38 mouse cellular contexts compared by ENCODE assay signal in the genomic region with DNA sequence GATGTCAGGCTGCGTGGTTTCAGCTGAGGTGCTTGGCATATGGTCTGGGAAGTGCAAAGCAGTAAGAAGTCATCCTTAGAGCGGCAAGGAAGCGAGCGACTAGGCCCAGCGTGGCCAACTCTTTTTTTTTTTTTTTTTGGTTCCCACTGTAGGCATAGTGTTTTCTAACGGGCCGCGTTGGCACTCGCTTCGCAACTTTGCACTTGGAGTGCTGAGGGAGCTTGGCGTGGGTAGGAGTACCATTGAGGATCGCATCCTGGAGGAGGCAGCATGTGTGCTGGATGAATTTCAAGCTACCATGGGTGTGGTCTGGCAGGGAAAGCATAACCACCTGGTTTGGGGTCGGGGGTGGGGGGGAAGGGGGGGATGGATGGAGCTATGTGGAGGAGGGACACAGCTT. TPM values are rescaled to one million over a fixed set of nuclear protein-coding genes. Genes with fewer than 3 reads are reported as not detected.
DNase-seq lines count a peak whose midpoint lies in the region; ATAC-seq and TF ChIP-seq lines count a peak whose summit lies in the region.
"Had no signal": no experiment of that assay in that cellular context is flagged by ENCODE, and none has a peak within 500 bp of the region (broad histone marks: within the 10 kb centered on the region; RNA-seq: fewer than 3 reads in every experiment).

No protein-coding gene starts in this region.

- no peaks in the 10 kb centered on the region for H3K4me1 ChIP-seq in forebrain, postnatal 0 days (ENCODE audit: insufficient read depth)
- H3K4me1 ChIP-seq in forebrain, embryonic 10.5 days, result peaks cover 13% of the 10 kb centered on the region
- peaks cover 66% of the 10 kb centered on the region for H3K4me1 ChIP-seq in E14TG2a.4 (replicated peaks; ENCODE audit: low read depth, low read length)
- peaks cover 15% of the 10 kb centered on the region for H3K4me1 ChIP-seq in midbrain, embryonic 15.5 days

- H3K9me3 ChIP-seq in forebrain, postnatal 0 days (ENCODE audit: low read length), result no peaks in the 10 kb centered on the region
- no peaks in the 10 kb centered on the region for H3K9me3 ChIP-seq in forebrain, embryonic 10.5 days
- H3K9me3 ChIP-seq in E14TG2a.4 (ENCODE audit: low read length), result peaks cover 11% of the 10 kb centered on the region
- no peaks in the 10 kb centered on the region for H3K9me3 ChIP-seq in midbrain, embryonic 15.5 days
- H3K9me3 ChIP-seq: hindbrain, embryonic 10.5 days; kidney, embryonic 15.5 days; midbrain, embryonic 13.5 days had no signal

- no peak overlapping the region for H3K27ac ChIP-seq in forebrain, postnatal 0 days (ENCODE audit: low read depth, low read length)
- no peak overlapping the region for H3K27ac ChIP-seq in forebrain, embryonic 10.5 days
- no peak overlapping the region for H3K27ac ChIP-seq in midbrain, embryonic 15.5 days
- H3K27ac ChIP-seq: hindbrain, embryonic 10.5 days; kidney, embryonic 15.5 days; liver, embryonic 14.5 days; macrophage; midbrain, embryonic 13.5 days had no signal

- 67% methylated on average over 13 of the region's 13 CpGs for WGBS in forebrain, postnatal 0 days
- 88% methylated on average over 13 of the region's 13 CpGs for WGBS in forebrain, embryonic 10.5 days
- WGBS in midbrain, embryonic 15.5 days, result 86% methylated on average over 13 of the region's 13 CpGs

- no peak for TF ChIP-seq CTCF in forebrain, postnatal 0 days (IDR thresholded peaks at IDR 0.05; ENCODE audit: low read depth)
- TF ChIP-seq CTCF in E14TG2a.4 (conservative IDR thresholded peaks at IDR 0.05; ENCODE audit: low read length), result no peak

- H3K36me3 ChIP-seq in forebrain, postnatal 0 days (ENCODE audit: insufficient read depth), result peaks cover 23% of the 10 kb centered on the region
- peaks cover 42% of the 10 kb centered on the region for H3K36me3 ChIP-seq in forebrain, embryonic 10.5 days (replicated peaks)
- peaks cover 36% of the 10 kb centered on the region for H3K36me3 ChIP-seq in E14TG2a.4 (ENCODE audit: insufficient read depth, low read length)
- peaks cover 9% of the 10 kb centered on the region for H3K36me3 ChIP-seq in midbrain, embryonic 15.5 days (replicated peaks)

- H3K9ac ChIP-seq in forebrain, postnatal 0 days, result no peak overlapping the region
- H3K9ac ChIP-seq in midbrain, embryonic 15.5 days, result no peak overlapping the region
- H3K9ac ChIP-seq: kidney, embryonic 15.5 days; liver, embryonic 14.5 days; midbrain, embryonic 13.5 days had no signal

- no peak overlapping the region for H3K4me3 ChIP-seq in forebrain, postnatal 0 days (ENCODE audit: low read depth, low read length)
- no peak overlapping the region for H3K4me3 ChIP-seq in forebrain, embryonic 10.5 days
- peak overlapping the region; percentile 65 for H3K4me3 ChIP-seq in E14TG2a.4 (replicated peaks; ENCODE audit: low read length)
- no peak overlapping the region for H3K4me3 ChIP-seq in midbrain, embryonic 15.5 days
- H3K4me3 ChIP-seq: hindbrain, embryonic 10.5 days; kidney, embryonic 15.5 days; midbrain, embryonic 13.5 days had no signal

- H3K4me2 ChIP-seq in forebrain, postnatal 0 days (ENCODE audit: low read depth), result no peak overlapping the region
- no peak overlapping the region for H3K4me2 ChIP-seq in midbrain, embryonic 15.5 days
- H3K4me2 ChIP-seq: kidney, embryonic 15.5 days; midbrain, embryonic 13.5 days had no signal

- ATAC-seq in forebrain, postnatal 0 days, result no peak
- ATAC-seq in midbrain, embryonic 15.5 days (replicated peaks), result no peak
- ATAC-seq: CD4-positive, CD25-positive, alpha-beta regulatory T cell, adult 4 months; forebrain, embryonic 14.5 days; hindbrain, embryonic 16.5 days; midbrain, embryonic 13.5 days had no signal

- peak; percentile 12 for DNase-seq in forebrain, postnatal 0 days
- DNase-seq in forebrain, embryonic 10.5 days (ENCODE audit: extremely low spot score, low spot score), result no peak
- DNase-seq in layer of hippocampus, postnatal 10 days (ENCODE audit: low spot score in 2 of 2), result peak; percentile 22 to 38
- DNase-seq in layer of hippocampus, postnatal 14 days (ENCODE audit: low spot score in 2 of 2), result no peak
- DNase-seq in right cerebral cortex, postnatal 36 days (ENCODE audit: low spot score in 2 of 2), result peak; percentile 66 to 76
- DNase-seq: adrenal gland, postnatal 36 days; heart, postnatal 14 days; kidney, adult 18-20 months; kidney, postnatal 25 days; liver; lung, adult 2 months; lung, postnatal 10 days; thymus, postnatal 4 days had no signal

- H3K27me3 ChIP-seq in forebrain, postnatal 0 days (ENCODE audit: insufficient read depth, low read length), result no peaks in the 10 kb centered on the region
- no peaks in the 10 kb centered on the region for H3K27me3 ChIP-seq in forebrain, embryonic 10.5 days (ENCODE audit: poor library complexity, severe bottlenecking)
- no peaks in the 10 kb centered on the region for H3K27me3 ChIP-seq in E14TG2a.4 (ENCODE audit: insufficient read depth, low read length)
- no peaks in the 10 kb centered on the region for H3K27me3 ChIP-seq in midbrain, embryonic 15.5 days (replicated peaks)
- H3K27me3 ChIP-seq: kidney, embryonic 15.5 days; midbrain, embryonic 13.5 days had no signal

RNA-seq across cellular contexts. Expression of gene Cyp2t4, which starts 2.5 kb away (rescaled TPM):
- not detected in 2 replicates for total RNA-seq in forebrain, postnatal 0 days (2014; rRNA removed)
- 0.13 and 0.34 TPM in 2 replicates for polyA plus RNA-seq in forebrain, postnatal 0 days (2015; fragmentation: Nextera tagmentation; extraction: Ambion mirVana)
- 0.12 and 0.16 TPM in 2 replicates for polyA plus RNA-seq in forebrain, embryonic 10.5 days (2016; fragmentation: Nextera tagmentation; extraction: Ambion mirVana)
- total RNA-seq in layer of hippocampus, postnatal 10 days (2021), result not detected
- not detected for total RNA-seq in layer of hippocampus, postnatal 14 days (2021)
- 0.11 TPM in 1 of 2 replicates, not detected in the other for polyA plus RNA-seq in midbrain, embryonic 15.5 days (2015; fragmentation: Nextera tagmentation; extraction: Ambion mirVana)
- total RNA-seq: adrenal gland, adult 18-20 months; adrenal gland, postnatal 36 days; gastrocnemius, adult 8-10 months; gastrocnemius, postnatal 4 days; heart, adult 8-10 months; heart, postnatal 14 days; layer of hippocampus, adult 8-10 months; left cerebral cortex, adult 8-10 months; megakaryocyte-erythroid progenitor cell, adult 5-6 weeks; monocyte, adult 5-6 weeks had no signal
- polyA plus RNA-seq: embryonic facial prominence, embryonic 11.5 days; forebrain, embryonic 14.5 days; hindbrain, embryonic 10.5 days; kidney, embryonic 15.5 days; liver, embryonic 14.5 days; lung, adult 2 months; macrophage; testis, adult 2 months; thymus, postnatal 0 days had no signal

RNA-seq across cellular contexts. Expression of gene Egln2, which starts 10.6 kb away (rescaled TPM):
- total RNA-seq in forebrain, postnatal 0 days (2014; rRNA removed), result 103 and 112 TPM in 2 replicates
- polyA plus RNA-seq in forebrain, postnatal 0 days (2015; fragmentation: Nextera tagmentation; extraction: Ambion mirVana), result 85.6 and 88.3 TPM in 2 replicates
- 73.7 and 74.0 TPM in 2 replicates for polyA plus RNA-seq in forebrain, embryonic 10.5 days (2016; fragmentation: Nextera tagmentation; extraction: Ambion mirVana)
- total RNA-seq in layer of hippocampus, postnatal 10 days (2021), result 10 to 100 TPM; 85.9 to 88.9 TPM
- 10 to 100 TPM; 88.1 to 90.7 TPM for total RNA-seq in layer of hippocampus, postnatal 14 days (2021)
- polyA plus RNA-seq in midbrain, embryonic 15.5 days (2015; fragmentation: Nextera tagmentation; extraction: Ambion mirVana), result 113 and 126 TPM in 2 replicates

RNA-seq across cellular contexts. Expression of gene Rab4b, which starts 22.7 kb away (rescaled TPM):
- total RNA-seq in forebrain, postnatal 0 days (2014; rRNA removed), result 66.8 and 71.6 TPM in 2 replicates
- polyA plus RNA-seq in forebrain, postnatal 0 days (2015; fragmentation: Nextera tagmentation; extraction: Ambion mirVana), result 125 and 138 TPM in 2 replicates
- 55.2 and 56.3 TPM in 2 replicates for polyA plus RNA-seq in forebrain, embryonic 10.5 days (2016; fragmentation: Nextera tagmentation; extraction: Ambion mirVana)
- total RNA-seq in layer of hippocampus, postnatal 10 days (2021), result 10 to 100 TPM; 76.6 to 84.2 TPM
- 10 to 100 TPM; 85.1 to 87.0 TPM for total RNA-seq in layer of hippocampus, postnatal 14 days (2021)
- polyA plus RNA-seq in midbrain, embryonic 15.5 days (2015; fragmentation: Nextera tagmentation; extraction: Ambion mirVana), result 101 and 107 TPM in 2 replicates

RNA-seq across cellular contexts. Expression of gene Gm21983, which starts 24.9 kb away (rescaled TPM):
- total RNA-seq in forebrain, postnatal 0 days (2014; rRNA removed), result not detected in 2 replicates
- not detected in 2 replicates for polyA plus RNA-seq in forebrain, postnatal 0 days (2015; fragmentation: Nextera tagmentation; extraction: Ambion mirVana)
- not detected in 2 replicates for polyA plus RNA-seq in forebrain, embryonic 10.5 days (2016; fragmentation: Nextera tagmentation; extraction: Ambion mirVana)
- total RNA-seq in layer of hippocampus, postnatal 10 days (2021), result under 1 TPM in 1 of 2 experiments, not detected in 1; 0.75 TPM
- total RNA-seq in layer of hippocampus, postnatal 14 days (2021), result not detected
- 0.40 and 0.62 TPM in 2 replicates for polyA plus RNA-seq in midbrain, embryonic 15.5 days (2015; fragmentation: Nextera tagmentation; extraction: Ambion mirVana)
- total RNA-seq: adrenal gland, adult 18-20 months; adrenal gland, postnatal 36 days; gastrocnemius, adult 8-10 months; gastrocnemius, postnatal 4 days; heart, adult 8-10 months; heart, postnatal 14 days; layer of hippocampus, adult 8-10 months; left cerebral cortex, adult 8-10 months; megakaryocyte-erythroid progenitor cell, adult 5-6 weeks; monocyte, adult 5-6 weeks had no signal
- polyA plus RNA-seq: CD4-positive, CD25-positive, alpha-beta regulatory T cell, adult 4 months; embryonic facial prominence, embryonic 11.5 days; forebrain, embryonic 14.5 days; heart, embryonic 14.5 days; hindbrain, embryonic 16.5 days; intestine, embryonic 14.5 days; kidney, embryonic 15.5 days; limb, embryonic 11.5 days; lung, adult 2 months; macrophage; neural tube, embryonic 14.5 days; testis, adult 2 months; thymus, postnatal 0 days had no signal

RNA-seq across cellular contexts. Expression of gene Mia, which starts 25.0 kb away (rescaled TPM):
- total RNA-seq in forebrain, postnatal 0 days (2014; rRNA removed), result 9.0 and 17.4 TPM in 2 replicates
- 22.5 and 32.8 TPM in 2 replicates for polyA plus RNA-seq in forebrain, postnatal 0 days (2015; fragmentation: Nextera tagmentation; extraction: Ambion mirVana)
- 1.1 and 1.7 TPM in 2 replicates for polyA plus RNA-seq in forebrain, embryonic 10.5 days (2016; fragmentation: Nextera tagmentation; extraction: Ambion mirVana)
- 10 to 100 TPM; 10.9 to 13.9 TPM for total RNA-seq in layer of hippocampus, postnatal 10 days (2021)
- 10 to 100 TPM in 1 of 2 experiments, 1 to 10 TPM in 1; 5.6 to 15.8 TPM for total RNA-seq in layer of hippocampus, postnatal 14 days (2021)
- polyA plus RNA-seq in midbrain, embryonic 15.5 days (2015; fragmentation: Nextera tagmentation; extraction: Ambion mirVana), result 14.0 and 16.2 TPM in 2 replicates
- total RNA-seq: gastrocnemius, postnatal 4 days; heart, postnatal 14 days; megakaryocyte-erythroid progenitor cell, adult 5-6 weeks had no signal
- polyA plus RNA-seq: macrophage had no signal

Comparison
In these comparisons a context has a peak if more than half of its experiments do, and no peak if none do; other contexts are left out.
1. DNase-seq: peak in forebrain, postnatal 0 days (single experiment), layer of hippocampus, postnatal 10 days (2 of 2) and right cerebral cortex, postnatal 36 days (2 of 2); none in forebrain, embryonic 10.5 days (single experiment) and layer of hippocampus, postnatal 14 days (0 of 2).